Mouse (Mus musculus) lung, embryonic 16.5 days (tissue): ENCODE measurements around the gene Kpna6. TPM values are rescaled to one million over a fixed set of nuclear protein-coding genes. Genes with fewer than 3 reads are reported as not detected.

ENCODE experiments used
- ATAC-seq: fragments of 200-750 bp; cut with Nextera tagmentation; 2 replicates; pipeline ENCODE4 v1.8.0; 2017; ENCODE audit warnings: low read depth, mild to moderate bottlenecking, moderate library complexity
- H3K27ac ChIP-seq: fragments of 300-500 bp; sonication (generic); 2 replicates; pipeline ENCODE4 v1.5.1; 2014; ENCODE audit warnings: mild to moderate bottlenecking, control low read depth, low read length
- H3K27me3 ChIP-seq: fragments of 300-500 bp; sonication (generic); 2 replicates; pipeline ENCODE4 v1.6.1; 2014; ENCODE audit warnings: low read depth, low read length, mixed read lengths; ENCODE audit not compliant: control insufficient read depth, insufficient read depth
- H3K36me3 ChIP-seq: fragments of 300-500 bp; sonication (generic); 2 replicates; pipeline ENCODE4 v1.6.1; 2014; ENCODE audit warnings: low read length; ENCODE audit not compliant: control insufficient read depth, insufficient read depth
- H3K4me1 ChIP-seq: fragments of 300-500 bp; sonication (generic); replicated peaks from 2 replicates; pipeline ENCODE4 v1.6.1; 2014; ENCODE audit warnings: low read length, mixed read lengths; ENCODE audit not compliant: control insufficient read depth, insufficient read depth
- H3K4me2 ChIP-seq: fragments of 300-500 bp; sonication (generic); 2 replicates; pipeline ENCODE4 v1.6.1; 2014; ENCODE audit warnings: low read depth, low read length, control low read depth
- H3K4me3 ChIP-seq: fragments of 300-500 bp; sonication (generic); 2 replicates; pipeline ENCODE4 v1.5.1; 2014; ENCODE audit warnings: mild to moderate bottlenecking, low read length, control low read depth
- H3K9ac ChIP-seq: fragments of 300-500 bp; sonication (generic); 2 replicates; pipeline ENCODE4 v1.6.1; 2014; ENCODE audit warnings: low read length, control low read depth
- H3K9me3 ChIP-seq: fragments of 300-500 bp; sonication (generic); 2 replicates; pipeline ENCODE4 v1.6.1; 2016; ENCODE audit warnings: low read length; ENCODE audit not compliant: control insufficient read depth
- WGBS: fragments of 180-500 bp; shearing (Covaris S2); extraction: QIAGEN DNeasy Blood & Tissue Kit; methylation state at CpG from one replicate; pipeline ENCODE4 v1.1.7; 2014; 5-methylcytosine and 5-hydroxymethylcytosine counted together
- polyA plus RNA-seq: library from polyadenylated mRNA; unstranded; fragments of >200 nt; fragmentation: Nextera tagmentation; extraction: Ambion mirVana; gene quantifications from 2 replicates; pipeline ENCODE4 v1.2.1, GENCODE M21; 2015

Kpna6 gene
- polyA plus RNA-seq, 1 experiment from 2014 or later, result 18.2 TPM

DNA sequence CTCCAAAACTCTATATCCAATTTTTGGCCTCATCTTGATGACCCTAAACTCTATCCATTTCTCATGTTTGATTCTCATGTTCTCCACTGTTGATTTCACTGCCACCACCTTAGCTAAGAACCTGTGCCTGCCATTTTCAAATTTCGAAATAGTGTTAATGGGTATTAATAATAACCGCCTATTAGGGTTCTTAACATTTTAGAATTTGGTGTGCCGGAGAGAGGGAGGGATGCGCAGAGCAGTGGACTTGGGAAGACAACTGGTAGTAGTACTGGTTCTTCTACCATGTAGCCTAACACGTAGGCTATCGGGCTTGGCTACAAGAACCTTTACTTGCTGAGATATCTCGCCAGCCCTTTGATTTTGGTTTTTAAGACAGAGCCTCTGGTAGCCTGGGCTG, 24.6 kb upstream of the Kpna6 start:
- peaks cover 18% of the 10 kb centered on the region for H3K4me1 ChIP-seq
- peaks cover 7% of the 10 kb centered on the region for H3K36me3 ChIP-seq
- H3K4me3 ChIP-seq, result peak overlapping the region; percentile 75
- peak overlapping the region; percentile 85 for H3K9ac ChIP-seq
- no peaks in the 10 kb centered on the region for H3K27me3 ChIP-seq
- no peak for ATAC-seq
- peak overlapping the region; percentile 79 for H3K4me2 ChIP-seq
- no peak overlapping the region; the same call in 1 of the 2 replicates for H3K27ac ChIP-seq
- H3K9me3 ChIP-seq, result no peaks in the 10 kb centered on the region
- WGBS, result 79% methylated on average over 7 of the region's 7 CpGs

DNA sequence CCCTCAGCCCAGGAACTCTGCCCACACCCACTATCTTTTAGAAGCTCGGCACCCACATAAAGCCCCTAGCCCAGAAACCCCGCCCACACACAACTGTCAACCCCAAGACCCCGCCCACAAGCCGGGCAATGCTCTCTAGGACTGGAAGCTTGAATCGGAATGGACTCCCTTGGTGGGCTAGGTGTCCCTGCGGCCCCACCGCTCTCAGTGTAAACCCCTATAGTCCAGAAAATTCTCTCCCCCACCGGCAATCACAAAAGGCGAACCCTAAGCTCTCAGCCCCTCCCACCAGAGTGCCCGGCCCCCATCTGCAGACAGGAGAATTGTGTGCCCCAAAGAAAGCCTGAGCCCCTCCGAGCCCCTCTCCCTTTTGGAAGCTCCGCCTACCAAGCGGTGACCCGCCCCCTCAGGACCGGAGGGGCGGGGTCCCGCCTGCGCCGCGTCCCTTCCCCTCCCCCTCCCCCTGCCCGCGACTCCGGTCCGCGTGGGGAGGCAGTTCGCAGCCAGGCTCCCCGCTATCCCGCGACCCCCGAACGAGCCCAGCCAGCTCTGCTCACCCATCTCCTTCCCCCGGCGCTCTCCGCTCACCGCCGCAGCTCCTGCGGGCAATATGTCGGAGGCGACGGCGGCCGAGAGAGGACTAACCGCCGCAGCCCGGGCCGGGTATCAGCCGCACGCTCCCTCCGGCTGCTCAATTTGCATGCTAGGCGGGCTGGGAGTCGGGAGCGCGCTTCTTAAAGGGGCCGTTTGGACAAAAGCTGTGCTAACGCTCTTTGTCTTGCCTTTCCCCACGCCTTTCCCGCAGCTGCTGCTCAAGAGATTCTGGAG, 23.8 kb upstream of the Kpna6 start, which contains the start of gene Tmem39b:
Gene Tmem39b (minus strand): TSS at position 681 of the 828 bp plus-strand sequence.
- under 1% methylated on average over 51 of the region's 57 CpGs for WGBS
- H3K27me3 ChIP-seq, result no peaks in the 10 kb centered on the region

DNA sequence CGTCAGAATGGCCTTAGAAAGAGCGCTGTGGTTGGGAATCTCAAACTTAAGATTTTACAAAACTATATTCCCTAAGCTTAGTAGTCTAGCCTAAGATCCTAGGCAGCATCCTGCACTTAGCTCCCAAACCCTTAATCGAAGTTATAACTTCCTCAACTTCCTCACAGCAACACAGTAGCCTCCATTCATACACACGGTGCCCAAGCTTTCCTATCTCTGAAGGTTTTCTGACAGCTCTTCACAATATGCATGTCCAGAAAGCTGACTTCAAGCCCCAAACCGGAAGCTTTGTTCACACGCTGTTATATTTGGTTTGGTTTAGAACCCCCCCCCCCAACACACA, 23.2 kb upstream of the Kpna6 start:
- Histone ChIP-seq H3K36me3 (peaks cover 16% of the 10 kb centered on the region), H3K27ac (no peak overlapping the region; the same call in 1 of the 2 replicates), H3K4me2 (peak overlapping the region; percentile 80), H3K4me3 (peak overlapping the region; percentile 75), H3K4me1 (peaks cover 9% of the 10 kb centered on the region), H3K9ac (peak overlapping the region; percentile 85), H3K27me3 (no peaks in the 10 kb centered on the region), H3K9me3 (no peaks in the 10 kb centered on the region)
- WGBS, result 20% methylated on average over 6 of the region's 6 CpGs
- no peak for ATAC-seq

More for the DNA sequence above, 23.8 kb upstream of the Kpna6 start, which contains the start of gene Tmem39b:
- ATAC-seq, result peak; percentile 93
- H3K27ac ChIP-seq, result peak within 1 kb of the TSS; percentile 77
- peak within 1 kb of the TSS; percentile 85 for H3K9ac ChIP-seq
- H3K4me2 ChIP-seq, result peak within 1 kb of the TSS; percentile 80
- peak within 1 kb of the TSS; percentile 75 for H3K4me3 ChIP-seq
- H3K9me3 ChIP-seq, result no peaks in the 10 kb centered on the region
- H3K36me3 ChIP-seq, result peaks cover 12% of the 10 kb centered on the region
- peaks cover 10% of the 10 kb centered on the region for H3K4me1 ChIP-seq

GRCm38 (mm10) chr4:129684531-129684930, 12.0 kb upstream of the Kpna6 start:
- 95% methylated on average over 6 of the region's 6 CpGs for WGBS
- no peak overlapping the region for H3K4me3 ChIP-seq
- no peaks in the 10 kb centered on the region for H3K4me1 ChIP-seq
- no peak overlapping the region for H3K9ac ChIP-seq
- no peak for ATAC-seq
- H3K9me3 ChIP-seq, result no peaks in the 10 kb centered on the region
- no peak overlapping the region for H3K4me2 ChIP-seq
- H3K27ac ChIP-seq, result no peak overlapping the region
- no peaks in the 10 kb centered on the region for H3K27me3 ChIP-seq
- H3K36me3 ChIP-seq, result peaks cover 27% of the 10 kb centered on the region

GRCm38 (mm10) chr4:129683901-129684493, 11.4 kb upstream of the Kpna6 start:
- 88% methylated on average over 11 of the region's 11 CpGs for WGBS
- H3K27me3 ChIP-seq, result no peaks in the 10 kb centered on the region
- H3K9me3 ChIP-seq, result no peaks in the 10 kb centered on the region
- H3K4me1 ChIP-seq, result no peaks in the 10 kb centered on the region
- no peak for ATAC-seq
- H3K4me3 ChIP-seq, result no peak overlapping the region
- H3K4me2 ChIP-seq, result no peak overlapping the region
- no peak overlapping the region for H3K27ac ChIP-seq
- peaks cover 28% of the 10 kb centered on the region for H3K36me3 ChIP-seq
- H3K9ac ChIP-seq, result no peak overlapping the region

GRCm38 (mm10) chr4:129681837-129682236, 9.3 kb upstream of the Kpna6 start:
- no peaks in the 10 kb centered on the region for H3K4me1 ChIP-seq
- 96% methylated on average over 11 of the region's 11 CpGs for WGBS
- no peak overlapping the region for H3K4me3 ChIP-seq
- no peak overlapping the region for H3K9ac ChIP-seq
- ATAC-seq, result no peak
- peaks cover 31% of the 10 kb centered on the region for H3K36me3 ChIP-seq
- H3K27me3 ChIP-seq, result no peaks in the 10 kb centered on the region
- no peaks in the 10 kb centered on the region for H3K9me3 ChIP-seq
- no peak overlapping the region for H3K27ac ChIP-seq
- H3K4me2 ChIP-seq, result no peak overlapping the region

- Histone ChIP-seq H3K4me1 (peaks cover 15% of the 10 kb centered on the region), H3K9me3 (no peaks in the 10 kb centered on the region), H3K27me3 (no peaks in the 10 kb centered on the region), H3K36me3 (peaks cover 11% of the 10 kb centered on the region), H3K27ac (peak overlapping the region; percentile 94), H3K9ac (peak overlapping the region; percentile 97), H3K4me2 (peak overlapping the region; percentile 91), H3K4me3 (peak overlapping the region; percentile 100)
- ATAC-seq, result no peak; the same call in 1 of the 2 replicates
- 2% methylated on average over 10 of the region's 10 CpGs for WGBS
Observed at GRCm38 (mm10) chr4:129672878-129673449, 397 bp upstream of the Kpna6 start.

DNA sequence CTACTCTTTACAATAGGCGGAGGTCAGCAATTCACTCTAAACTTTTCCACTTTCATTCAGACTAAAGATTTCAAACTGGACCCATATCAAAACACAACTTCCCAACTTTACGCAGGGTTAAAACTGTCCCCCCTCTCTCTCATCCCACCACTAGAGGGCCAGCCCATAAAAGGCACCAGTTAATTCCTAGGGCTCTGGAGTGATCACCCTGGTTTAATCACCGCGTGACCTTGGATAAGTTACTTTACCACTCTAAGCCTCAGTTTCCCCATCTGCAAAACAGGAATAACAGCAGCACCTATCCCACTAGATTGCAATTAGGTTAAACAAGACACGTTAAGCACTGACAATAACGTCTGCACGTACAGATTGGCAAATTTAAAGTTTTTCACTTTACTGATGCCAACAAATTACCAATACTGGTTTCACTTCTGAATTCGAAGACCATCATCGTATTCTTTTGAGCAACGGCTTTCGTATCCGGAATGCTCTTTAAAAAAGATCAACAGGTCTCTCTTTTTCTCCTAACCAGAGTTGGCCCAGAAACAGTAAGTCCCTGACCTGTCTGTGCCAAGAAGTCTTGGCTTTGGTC, 980 bp downstream of the Kpna6 start:
- 4% methylated on average over 12 of the region's 12 CpGs for WGBS
- Histone ChIP-seq H3K36me3 (peaks cover 7% of the 10 kb centered on the region), H3K4me1 (peaks cover 15% of the 10 kb centered on the region), H3K27me3 (no peaks in the 10 kb centered on the region), H3K27ac (peak overlapping the region; percentile 94), H3K4me2 (peak overlapping the region; percentile 91), H3K4me3 (peak overlapping the region; percentile 100), H3K9me3 (no peaks in the 10 kb centered on the region), H3K9ac (peak overlapping the region; percentile 97)
- peak; percentile 64 for ATAC-seq
